Mouse (Mus musculus) thymus, adult 2 months (tissue): ENCODE measurements at regions not wholly inside any gene's neighbourhood (a gene's known extent, or its start where the extent isn't known, plus 50 kb on each side); places are given as distances from the start of the nearest gene placed in this dataset.

ENCODE experiments used
- CTCF ChIP-seq: fragments of 200-500 bp; IDR thresholded peaks from 2 replicates; pipeline ENCODE4 v1.5.1; 2012; ENCODE audit warnings: mild to moderate bottlenecking, control low read depth, low read length, moderate library complexity, borderline replicate concordance; ENCODE audit not compliant: control insufficient read depth, poor library complexity, insufficient read depth; ENCODE audit errors: extremely low read depth
- POLR2A ChIP-seq: fragments of 200-500 bp; IDR thresholded peaks from 2 replicates; pipeline ENCODE4 v1.6.1; 2012; ENCODE audit warnings: mild to moderate bottlenecking, low read length, control low read depth, moderate library complexity; ENCODE audit not compliant: control insufficient read depth, poor library complexity, insufficient read depth; ENCODE audit errors: extremely low read depth

GRCm38 (mm10) chr15:33824826-33825225 lies 532.8 kb downstream of the 9430069I07Rik start:
- TF ChIP-seq CTCF, result no peak
- no peak for TF ChIP-seq POLR2A
